Mouse (Mus musculus): ENCODE data around the gene Lypd6.

Lypd6 gene

DNA sequence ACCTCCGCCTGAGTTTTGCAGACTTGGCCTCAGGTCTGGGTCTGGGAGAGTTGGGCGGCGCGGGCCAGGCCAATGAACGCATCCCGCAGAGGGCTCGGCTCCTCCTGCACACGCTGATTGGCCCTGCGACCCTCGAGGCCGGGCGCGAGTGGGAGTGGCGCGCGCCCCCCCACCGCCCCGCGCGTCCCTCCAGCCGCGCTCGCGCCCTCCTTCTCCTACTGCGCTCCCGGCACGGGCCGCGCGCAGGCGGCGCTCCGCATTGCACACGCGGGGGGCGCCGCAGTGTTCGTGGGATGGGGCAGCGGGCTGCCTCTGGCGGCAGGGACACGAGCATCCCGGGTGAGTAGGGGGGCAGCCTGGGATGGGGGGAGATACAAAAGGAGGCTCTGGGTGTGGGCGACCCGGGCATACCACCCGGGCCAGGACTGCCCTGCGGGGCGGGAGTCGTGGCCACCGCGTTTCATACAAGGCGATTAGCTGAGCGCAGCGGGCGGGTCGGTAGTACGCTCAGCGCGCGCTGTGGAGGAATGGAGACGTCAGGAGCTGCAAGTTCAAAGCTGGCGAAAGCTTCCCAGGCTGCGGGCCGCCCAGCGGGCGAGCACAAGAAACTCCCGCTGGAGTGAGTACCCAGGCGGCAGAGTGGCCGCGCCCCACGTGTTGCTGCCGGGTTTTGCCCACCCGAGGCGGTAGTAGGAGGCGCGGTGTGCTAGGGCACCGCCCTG, at the start of gene Lypd6:
Gene Lypd6 (plus strand): TSS at position 184 of the 722 bp plus-strand sequence.
- no peak for DNase-seq

DNA sequence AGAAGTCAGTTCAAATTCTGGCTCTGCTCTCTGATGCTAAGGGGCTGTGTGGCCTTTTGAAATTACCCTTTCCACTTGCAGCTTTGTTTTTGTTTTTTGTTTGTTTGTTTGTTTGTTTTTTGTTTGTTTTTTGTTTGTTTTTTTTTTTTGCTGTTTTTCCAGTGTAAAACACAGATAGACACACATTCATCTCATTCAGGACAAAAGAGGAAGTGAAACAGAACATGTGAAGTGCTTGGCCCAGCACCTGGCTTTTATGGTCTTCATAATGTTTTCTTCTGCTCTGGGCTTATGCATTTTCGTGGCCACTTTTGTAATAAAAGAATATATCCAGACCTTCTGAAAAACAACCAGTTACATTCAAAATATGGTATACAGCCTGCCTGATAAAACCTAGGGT, 46.8 kb upstream of the Lypd6 start:
- DNase-seq: no peak

DNA sequence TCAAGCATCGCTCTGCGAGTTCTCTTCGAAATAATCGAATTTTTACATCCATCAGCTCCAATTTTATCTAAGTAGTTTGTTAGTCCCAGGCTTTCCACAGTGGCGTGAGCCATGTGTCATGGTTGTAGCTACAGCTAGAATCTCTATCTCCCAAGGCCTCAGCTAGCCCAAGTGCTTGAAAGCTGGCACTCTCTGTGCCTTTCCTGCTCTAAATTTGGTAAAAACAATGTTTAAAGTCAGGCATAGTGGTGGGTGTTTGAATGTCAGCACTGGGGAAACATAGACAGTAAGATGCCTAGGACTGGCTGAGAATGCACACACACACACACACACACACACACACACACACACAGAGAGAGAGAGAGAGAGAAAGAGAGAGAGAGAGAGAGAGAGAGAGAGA, 40.7 kb upstream of the Lypd6 start:
- DNase-seq: no peak

DNA sequence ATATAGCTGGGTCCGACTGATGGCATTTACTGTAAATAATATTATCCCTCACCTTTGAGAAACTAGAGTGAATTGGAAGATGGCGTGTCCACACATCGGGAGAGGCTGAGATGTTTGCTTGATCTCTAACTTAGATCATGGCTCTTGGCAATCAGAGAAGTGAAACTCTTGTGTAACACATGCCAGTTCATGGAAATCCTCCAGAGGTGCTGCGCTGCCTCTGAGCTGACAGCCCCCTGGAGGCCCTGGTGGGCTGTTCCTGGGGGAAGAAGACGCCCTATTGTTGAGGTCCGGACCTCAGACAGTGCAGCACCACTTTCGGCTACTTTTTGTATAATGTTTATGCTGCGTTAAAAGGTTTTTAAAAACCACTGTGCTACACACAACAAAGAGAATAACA, 37.3 kb upstream of the Lypd6 start:
- no peak for DNase-seq

DNA sequence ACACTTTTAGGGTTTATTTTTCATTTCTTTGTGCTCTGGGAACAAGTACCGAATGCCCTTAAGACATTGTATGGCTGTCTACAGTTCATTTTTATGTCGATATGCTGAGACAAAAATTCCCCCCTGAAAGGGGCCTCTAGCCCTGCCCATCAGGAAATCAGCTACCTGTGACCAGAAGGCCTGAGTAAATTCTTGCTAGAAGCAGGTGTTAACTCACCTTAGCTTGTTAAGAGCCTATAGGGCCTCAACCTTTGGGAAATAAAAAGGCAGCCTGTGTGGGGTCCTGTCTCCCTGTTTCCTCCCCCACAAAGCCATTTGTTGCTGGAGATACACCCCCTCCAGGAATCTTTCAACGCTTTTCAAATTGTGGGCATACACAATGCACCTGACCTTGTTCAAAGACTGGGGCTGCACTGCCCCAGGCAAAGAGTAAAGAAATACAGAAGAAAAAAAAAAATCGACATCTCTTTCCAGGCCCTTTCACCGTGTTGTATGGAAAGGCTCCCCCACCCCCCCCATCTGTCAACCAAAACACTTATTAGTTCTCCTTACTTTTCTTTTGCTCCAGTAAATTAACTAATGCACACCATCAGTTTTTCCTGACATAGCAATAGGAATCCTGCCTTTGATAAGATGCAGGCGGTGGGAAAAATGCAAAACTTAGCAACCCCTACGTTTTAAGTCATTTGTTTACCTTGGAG, 21.9 kb upstream of the Lypd6 start:
- DNase-seq: no peak

DNA sequence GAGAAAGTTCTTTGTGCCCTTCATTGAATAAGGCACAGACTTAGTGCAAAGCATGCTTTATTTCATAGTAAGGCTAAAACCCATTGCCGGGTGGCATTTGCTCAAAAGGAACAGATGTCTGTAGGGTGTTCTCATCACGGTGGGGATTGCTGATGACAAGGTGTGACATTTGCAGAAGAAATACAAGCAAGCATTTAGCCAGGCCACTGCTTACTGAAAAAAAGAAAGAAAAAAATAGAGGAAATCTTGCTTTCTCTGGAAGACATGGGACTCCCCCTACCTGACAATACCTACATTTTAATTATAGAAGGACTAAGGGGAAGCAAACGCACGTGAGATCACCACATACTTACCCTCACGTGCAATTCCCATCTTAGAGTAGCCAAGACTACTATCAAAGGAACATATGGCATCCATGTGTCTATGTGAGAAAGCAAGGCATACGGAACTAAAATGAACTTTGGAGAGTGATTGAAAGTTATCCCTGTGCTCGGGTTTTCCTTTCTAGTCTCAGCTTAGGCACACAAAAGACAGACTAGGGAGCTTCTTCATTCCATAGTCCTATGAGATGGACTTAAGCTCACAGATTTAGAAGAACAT, 21.3 kb upstream of the Lypd6 start:
- DNase-seq: no peak

DNA sequence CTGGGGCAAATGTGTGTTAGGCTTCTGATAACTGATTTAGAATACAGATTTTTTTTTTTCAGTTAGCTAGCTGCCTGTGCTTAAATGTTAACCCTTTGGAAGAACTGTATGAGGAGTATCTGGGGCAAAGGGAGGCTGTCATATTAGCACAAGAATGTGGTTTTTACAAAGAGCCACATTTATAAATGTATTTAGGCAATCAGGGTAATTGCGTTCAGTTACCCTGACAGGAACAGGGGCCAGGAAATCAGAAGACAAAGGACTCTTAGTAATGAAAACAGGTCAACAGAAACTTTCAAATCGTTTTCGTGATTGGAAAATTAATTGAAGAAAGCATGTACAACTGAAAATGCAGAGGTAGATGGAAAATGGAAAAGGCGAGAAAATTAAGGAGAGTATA, 20.4 kb upstream of the Lypd6 start:
- no peak for DNase-seq

DNA sequence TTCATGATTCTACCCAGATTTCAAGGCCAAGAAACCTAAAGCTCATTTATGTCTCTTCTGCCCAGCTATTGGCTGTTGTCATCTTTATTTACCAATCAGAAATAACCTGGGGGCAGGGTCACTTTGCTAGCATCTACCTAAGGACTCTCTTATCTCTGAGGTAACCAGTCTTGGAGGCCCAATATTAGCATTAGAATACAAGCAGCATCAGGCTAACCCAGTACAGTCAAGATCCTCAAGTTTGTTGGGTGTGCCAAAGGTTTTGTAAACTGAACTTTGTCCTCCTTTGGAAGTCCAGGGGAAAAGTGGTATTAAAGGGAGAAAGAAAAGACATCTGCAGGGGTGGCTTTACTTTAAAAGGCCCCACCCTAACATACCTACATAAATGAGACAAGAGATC, 17.8 kb upstream of the Lypd6 start:
- no peak for DNase-seq

DNA sequence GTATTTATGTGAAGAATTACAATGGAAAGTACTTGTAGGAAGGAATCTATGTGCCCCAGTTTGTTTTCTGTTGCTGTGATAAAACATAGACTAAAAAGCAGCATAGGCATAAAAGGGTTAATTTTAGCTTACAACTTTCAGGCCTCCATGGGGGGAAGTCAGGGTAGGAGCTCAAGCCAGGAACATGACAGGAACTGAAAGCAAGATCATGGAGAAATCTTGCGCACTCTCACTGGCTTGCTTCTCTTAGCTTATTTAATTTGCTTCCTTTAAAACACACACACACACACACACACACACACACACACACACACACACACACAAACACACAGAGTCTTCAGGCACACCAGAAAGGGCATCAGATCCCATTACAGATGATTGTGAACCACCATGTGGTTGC, 12.3 kb upstream of the Lypd6 start:
- DNase-seq: no peak

DNA sequence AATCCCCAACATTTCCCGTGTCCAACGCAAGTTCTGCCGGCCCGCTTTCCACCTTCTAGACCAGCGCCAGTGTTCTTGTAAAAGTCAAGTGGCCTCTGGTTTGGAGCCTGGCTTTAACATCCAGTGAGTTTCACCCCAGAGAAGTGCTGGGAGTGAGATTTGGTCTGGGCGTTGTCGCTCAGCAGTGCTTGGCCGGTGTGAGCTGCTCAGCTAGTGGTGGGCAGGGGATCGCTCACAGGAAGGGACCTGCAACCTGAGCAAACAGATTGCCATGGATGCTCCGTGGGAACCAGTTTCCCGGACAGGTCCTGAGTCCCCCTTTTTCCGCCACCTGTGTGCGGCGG, 355 bp upstream of the Lypd6 start:
- DNase-seq: no peak

DNA sequence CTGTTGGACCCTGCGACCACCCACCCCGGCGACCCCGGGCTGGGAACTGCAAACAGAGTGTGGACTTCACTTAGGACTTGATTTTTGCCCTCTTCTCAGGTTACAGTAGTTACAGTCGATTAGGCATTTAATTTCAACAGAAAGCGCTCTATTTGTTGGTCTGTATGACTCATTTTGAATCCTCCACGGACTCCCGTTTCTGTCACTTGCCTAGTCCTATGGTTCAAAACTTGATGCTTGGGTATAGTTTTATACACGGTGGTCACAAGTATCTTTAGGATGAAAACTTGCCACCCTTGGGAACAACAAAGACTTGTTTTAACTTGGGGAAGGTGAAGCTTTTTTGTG, 713 bp downstream of the Lypd6 start:
- DNase-seq: no peak

DNA sequence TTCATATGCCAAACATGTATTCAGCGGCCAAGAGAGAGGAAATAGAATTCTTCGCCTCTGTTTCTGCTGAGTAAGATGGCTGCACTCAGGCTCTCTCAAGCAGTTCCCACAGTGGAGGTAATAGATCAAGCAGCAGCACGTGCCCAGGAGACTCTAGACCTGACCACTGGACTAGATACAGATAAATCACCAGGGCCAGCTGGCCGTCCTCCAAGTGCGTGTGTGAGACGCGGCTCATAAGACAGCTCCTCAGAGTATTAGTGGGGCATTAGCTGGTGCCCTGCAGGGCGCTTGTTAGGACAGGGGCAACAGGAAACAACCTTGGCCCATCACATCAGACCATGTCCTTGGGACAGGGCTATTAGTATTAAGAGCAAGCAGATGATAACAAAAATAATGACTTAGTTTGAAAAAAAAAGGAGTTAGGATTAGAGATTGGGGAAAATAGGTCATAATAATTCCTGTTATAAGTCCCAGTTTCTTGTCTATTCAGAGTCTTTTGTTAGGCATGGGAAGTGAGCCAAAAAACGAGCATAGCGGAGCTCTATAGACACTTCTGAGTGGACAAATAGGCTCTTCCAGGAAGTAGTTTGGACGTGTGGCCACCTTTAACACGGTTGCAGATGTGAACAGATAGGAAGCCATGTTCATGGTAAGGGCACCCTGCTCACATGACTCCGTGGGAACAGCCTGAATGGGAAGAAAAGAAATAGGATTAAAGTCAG, 3.5 kb downstream of the Lypd6 start:
- no peak for DNase-seq

DNA sequence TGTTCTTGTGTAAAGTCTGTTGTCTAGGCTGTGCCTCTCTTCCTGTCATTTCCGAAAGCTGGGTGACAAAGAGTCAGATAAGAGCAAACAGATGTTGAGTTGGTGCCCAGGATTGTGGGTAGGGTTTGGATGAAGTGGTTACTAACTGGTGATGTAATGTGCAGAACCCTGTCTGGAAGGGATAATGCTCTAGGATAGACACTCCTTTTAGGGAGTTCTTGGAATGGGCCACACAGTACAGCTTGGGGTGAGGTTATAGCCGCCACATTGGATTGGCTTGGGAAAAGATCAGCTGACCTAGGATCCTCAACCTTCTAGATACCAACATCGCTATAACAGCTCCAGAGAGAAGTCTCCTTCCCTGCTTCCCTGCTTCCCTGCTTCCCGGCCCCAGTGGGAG, 5.9 kb downstream of the Lypd6 start:
- no peak for DNase-seq

DNA sequence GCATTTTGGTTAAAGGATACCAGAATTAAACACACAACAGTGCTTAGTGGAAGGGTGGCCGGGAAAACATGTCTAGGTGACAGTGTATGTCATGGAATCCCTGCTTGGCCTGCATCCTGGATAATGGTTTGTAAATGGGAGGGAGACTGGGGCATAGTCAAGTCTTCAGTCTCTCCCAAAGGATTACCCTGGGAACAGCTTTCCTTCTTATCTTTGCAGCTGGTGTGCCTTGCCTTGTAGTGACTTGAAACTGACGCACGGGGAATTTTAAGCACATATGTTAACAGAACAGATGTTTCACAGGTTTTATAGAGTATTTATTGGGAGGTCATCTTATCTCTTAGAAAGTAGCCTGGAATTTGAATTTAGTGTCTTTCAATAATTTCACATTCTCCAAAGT, 18.5 kb downstream of the Lypd6 start:
- no peak for DNase-seq

DNA sequence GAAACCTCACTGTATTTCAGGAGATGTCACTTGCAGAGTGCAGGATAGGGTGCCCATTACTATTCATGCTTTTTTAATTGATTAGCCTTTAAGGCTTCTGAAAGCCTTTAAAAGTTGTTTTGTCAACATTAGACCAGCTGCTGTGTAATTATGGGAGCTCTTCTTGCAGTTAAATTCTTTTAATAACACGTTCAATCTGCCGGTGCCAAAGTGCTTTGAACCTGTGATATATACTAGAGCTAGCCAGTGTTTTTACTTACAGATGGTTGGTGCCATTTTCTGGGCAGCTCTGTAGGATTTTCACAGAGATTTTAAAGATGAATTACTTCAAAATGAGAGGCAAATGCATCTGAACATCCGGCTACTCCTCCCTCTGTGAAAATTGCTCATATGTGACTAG, 21.5 kb downstream of the Lypd6 start:
- DNase-seq: no peak

DNA sequence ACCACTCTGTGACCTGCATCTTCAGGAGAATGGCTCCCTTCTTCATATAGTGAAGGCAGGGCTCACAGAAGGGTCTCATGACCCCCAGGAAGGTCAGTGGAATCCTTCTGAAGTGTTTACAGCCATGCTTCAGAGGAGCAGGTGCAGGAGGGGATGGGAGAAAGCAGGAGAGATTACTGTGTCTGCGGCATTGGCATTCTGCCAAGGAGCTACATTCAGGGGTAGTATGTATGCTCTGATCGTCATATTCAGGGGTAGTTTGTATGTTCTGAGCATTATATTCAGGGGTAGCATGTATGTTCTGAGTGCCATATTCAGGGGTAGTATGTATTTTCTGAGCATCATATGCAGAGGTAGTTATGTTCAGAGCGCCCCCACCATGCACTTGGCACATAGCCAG, 30.1 kb downstream of the Lypd6 start:
- no peak for DNase-seq

DNA sequence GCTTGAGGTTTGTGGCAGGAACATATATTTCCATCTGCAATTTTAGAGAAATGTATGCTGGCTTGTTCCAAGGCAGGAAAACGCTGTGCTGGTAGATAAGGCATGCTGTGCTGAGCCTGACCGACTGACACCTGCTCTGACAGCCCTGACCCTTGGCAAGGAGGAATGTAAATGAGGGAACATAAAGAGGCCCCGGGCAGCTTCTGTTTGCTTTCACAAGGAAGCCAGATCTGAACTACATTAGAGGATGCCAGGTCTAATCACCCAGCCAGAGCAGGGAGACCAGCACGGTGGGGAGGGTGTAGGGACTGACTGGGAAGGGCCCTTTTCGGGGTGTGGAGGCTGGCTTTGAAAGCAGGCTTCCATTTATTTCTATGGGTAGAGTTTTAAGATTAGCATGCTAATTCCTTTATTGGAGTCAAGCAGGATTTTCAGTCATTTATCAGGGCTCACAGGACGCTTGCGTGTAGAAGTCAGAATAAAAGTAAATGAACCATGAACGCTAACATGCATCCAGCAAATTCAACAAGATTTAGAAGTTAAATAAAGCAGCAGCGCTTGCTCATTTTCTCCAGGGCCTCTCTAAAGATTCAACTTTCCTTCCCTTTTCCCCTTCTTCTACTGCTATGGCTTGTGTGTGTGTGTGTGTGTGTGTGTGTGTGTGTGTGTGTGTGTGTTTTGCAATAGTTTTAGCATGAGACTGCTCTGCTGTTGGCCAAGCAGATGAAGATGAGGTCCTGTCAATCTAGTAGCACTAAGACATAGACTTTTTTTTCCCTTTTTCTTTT, 34.3 kb downstream of the Lypd6 start:
- no peak for DNase-seq

DNA sequence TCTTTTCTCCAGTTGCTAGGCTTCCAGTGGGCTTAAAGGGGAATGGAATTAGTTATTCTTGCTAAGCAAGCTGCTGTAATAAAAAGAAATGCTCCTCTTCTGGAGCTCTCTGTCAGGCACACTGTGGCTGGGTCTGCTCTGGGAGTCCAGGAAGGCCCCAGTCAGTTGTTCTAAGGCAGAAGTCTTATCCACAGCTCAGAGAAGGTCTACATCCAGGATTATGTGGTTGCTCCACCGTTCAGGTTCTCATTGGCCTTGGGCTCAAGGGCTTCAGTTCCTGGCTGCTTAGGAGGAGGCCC, 34.9 kb downstream of the Lypd6 start:
- no peak for DNase-seq

DNA sequence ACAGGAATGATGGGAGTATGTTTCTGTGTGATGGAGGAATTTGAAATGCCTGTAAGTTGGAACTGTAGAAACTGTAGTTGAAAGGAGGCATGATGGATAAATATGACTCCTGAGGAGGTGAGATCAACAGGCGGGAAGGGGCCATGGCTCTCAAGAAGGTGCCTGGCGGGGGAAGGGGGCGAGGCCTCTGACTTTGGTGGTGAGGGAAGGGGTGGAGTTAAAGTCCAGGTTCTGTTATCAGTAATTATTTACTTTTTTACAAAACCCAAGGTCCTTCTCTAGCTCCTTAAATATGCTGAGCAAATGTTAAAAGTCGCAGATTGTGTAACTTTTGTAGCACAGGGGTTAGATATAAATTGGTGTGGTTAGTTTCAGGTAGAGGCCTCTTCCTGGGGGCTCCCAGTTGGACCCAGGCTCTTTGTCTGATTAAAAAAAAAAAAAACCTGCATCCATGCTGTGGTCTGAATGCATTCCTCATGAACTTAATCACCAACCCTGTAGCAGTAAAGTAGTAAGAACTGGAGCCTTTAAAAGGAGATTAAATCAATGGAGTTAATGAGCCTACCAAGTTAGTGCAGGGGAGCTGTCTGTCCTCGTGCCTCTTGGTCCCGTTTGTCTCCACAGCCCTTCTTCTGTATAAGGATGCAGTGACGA, 37.7 kb downstream of the Lypd6 start:
- DNase-seq: no peak

DNA sequence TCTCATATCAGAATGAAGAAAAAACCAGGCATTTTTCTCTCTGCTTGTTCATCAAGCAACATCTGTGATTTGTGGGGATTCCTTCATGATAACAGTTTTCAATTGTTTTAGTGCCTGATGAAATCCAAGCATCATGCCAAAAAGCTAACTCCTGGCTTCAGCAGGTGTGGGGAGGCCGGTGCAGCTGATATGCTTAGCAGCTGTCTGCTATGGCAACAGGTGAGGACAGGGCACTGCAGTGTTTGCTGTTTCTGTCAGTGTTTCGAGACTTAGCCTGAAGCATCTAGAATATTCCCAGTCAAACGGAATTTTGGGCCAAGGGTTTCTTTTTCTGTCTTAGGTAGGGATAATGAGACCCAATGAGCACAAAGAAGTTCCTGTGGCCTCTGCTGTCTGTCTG, 39.4 kb downstream of the Lypd6 start:
- no peak for DNase-seq

DNA sequence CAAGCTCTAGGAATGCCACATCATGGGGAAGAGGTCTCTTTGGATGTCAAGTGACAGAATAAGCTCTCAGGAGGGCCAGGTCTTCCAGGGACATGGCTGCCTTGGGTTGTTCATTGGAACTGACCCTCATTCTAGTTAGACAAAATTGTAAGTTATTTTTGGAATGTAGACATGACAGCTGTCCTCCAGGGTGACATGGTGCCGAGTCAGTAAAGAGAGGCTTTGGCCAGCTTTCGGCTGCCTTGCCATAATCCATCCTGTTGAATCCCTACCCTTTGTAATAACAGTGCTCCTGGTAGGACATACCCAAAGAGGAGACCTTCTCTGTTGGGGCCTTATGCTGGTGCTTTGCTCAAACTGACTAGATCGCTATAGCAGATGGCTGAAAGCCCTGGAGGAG, 39.8 kb downstream of the Lypd6 start:
- no peak for DNase-seq

DNA sequence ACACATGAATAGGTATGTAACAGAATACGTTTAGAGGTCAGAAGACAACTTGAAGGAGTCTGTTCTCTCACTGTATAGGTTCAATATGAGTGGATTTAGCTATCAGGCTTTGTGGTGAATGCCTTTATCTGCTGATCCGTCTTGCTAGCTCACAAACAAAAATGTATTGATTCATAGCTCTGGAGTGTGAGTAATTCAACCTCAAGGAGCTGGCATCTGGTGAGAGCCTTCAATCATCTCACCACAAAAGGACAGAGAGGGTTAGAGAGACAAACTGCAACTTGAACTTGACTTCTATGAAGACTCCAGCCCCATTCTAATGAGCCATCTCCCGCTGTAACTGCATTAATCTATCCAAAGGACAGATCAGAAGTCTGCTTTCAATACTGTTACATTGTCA, 40.6 kb downstream of the Lypd6 start:
- DNase-seq: no peak

DNA sequence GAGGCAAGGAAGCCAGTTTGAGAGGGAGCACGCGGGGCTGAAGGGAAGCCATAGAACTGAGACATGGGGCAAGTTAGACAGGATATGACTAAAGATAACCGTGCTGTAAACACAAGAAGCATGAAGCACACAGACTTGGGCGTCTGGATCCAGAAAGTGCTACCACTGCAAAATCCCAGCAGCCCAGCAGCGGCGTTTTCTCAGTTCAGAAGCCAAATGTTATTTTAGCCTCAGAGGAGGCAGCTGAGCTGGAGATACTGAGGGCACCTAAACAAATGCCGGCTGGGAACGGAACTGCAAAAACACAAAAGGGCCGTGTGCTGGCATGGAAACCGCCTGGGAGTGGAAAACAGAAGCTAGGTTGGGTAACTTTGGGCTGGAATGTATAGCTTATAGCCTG, 43.9 kb downstream of the Lypd6 start:
- no peak for DNase-seq
